Comparison of ENCODE assay signal across 20 mouse cellular contexts in the genomic region with DNA sequence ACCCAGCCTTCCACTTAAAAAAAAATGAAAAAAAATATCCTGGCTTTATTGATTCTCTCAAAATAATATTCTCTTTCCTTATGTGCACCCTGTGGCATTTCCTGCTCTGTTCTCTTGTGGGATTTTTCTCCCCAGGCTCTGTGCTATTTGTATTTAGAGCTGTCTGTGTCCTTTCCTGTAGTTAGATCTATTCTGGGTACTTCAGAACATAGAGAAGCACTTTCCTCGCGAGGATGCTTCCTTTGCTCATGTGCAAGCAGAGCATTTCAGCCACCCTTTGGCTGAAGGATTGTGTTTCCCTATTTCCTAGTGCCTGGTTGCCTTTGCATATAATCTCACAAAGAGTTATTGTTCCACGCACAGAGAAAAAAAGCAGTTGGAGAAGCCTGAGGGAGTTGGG. TPM values are rescaled to one million over a fixed set of nuclear protein-coding genes. Genes with fewer than 3 reads are reported as not detected.
"Had no signal": no experiment of that assay in that cellular context is flagged by ENCODE, and none has a peak within 500 bp of the region (broad histone marks: within the 10 kb centered on the region; RNA-seq: fewer than 3 reads in every experiment).

No protein-coding gene starts in this region.

- ATAC-seq: liver, postnatal 0 days; lung, postnatal 0 days; midbrain, embryonic 13.5 days; midbrain, embryonic 15.5 days had no signal

- H3K27ac ChIP-seq: lung, embryonic 15.5 days; macrophage; midbrain, embryonic 13.5 days; midbrain, embryonic 15.5 days; stomach, embryonic 15.5 days; stomach, postnatal 0 days had no signal

- DNase-seq: liver, postnatal 0 days; lung, adult 2 months; lung, postnatal 14 days; lung, postnatal 36 days; right cerebral cortex, postnatal 14 days; thymus, adult 18-20 months; thymus, postnatal 14 days; thymus, postnatal 36 days had no signal

- H3K4me3 ChIP-seq: lung, embryonic 15.5 days; megakaryocyte, embryonic 14.5 days; midbrain, embryonic 13.5 days; midbrain, embryonic 15.5 days; stomach, embryonic 15.5 days had no signal

RNA-seq across cellular contexts. Expression of gene Tmem117, which starts 58.6 kb away (rescaled TPM):
- total RNA-seq: megakaryocyte progenitor cell, adult 5-6 weeks; monocyte, adult 5-6 weeks; neutrophil, adult 5-6 weeks had no signal
- polyA plus RNA-seq: liver, postnatal 0 days; spleen, adult 2 months had no signal
